Mouse (Mus musculus): ENCODE measurements around the gene Olfr1269. TPM values are rescaled to one million over a fixed set of nuclear protein-coding genes. Genes with fewer than 3 reads are reported as not detected.

The Olfr1269 gene
- total RNA-seq (2023), result not detected

DNA sequence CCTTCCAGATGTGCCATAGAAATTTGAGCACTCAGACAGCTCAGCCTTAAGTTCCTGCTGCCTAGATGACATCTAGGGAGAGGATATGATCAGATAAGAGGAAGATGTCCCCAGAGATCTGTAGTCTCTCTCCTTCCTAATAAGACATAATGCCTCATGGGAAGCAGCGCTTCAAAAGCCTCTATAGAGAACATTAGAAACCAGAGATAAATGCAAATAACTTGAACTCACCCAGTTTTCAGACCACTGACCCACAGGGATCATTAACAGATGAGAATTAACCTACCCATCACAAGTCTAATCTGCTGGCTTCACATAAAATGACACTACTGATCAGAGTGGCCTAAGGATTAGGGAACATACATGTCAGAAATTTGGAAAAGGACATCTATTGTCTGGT is at the start of gene Olfr1269:
TSS of gene Olfr1269 (minus strand) at position 101 of the 400 bp plus-strand sequence.

GRCm38 (mm10) chr2:90152991-90153390 is 31.8 kb upstream of the Olfr1269 start, which contains the start of gene Olfr1270:
Olfr1270 (minus strand) TSS chr2:90153091.

DNA sequence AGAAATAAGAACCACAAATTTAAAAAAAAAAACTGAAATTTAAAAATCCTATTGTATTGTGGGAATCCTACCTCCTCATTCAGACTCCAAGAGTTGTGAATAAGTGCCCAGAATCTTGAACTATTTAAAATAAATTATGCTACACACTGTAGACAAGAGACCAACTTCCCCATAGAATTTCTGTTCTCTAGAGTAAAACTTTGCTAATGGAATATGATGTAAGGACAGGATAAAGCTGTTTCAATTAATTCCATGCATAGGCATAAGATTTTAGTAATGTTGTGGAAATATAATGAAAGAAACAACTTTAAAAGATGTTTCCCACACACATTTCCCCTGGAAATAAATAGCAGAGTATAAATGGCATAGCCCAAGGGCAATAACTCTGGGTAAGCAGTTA is 21.0 kb upstream of the Olfr1269 start, which contains the start of gene Olfr32:
TSS of gene Olfr32 (minus strand) at position 101 of the 400 bp plus-strand sequence.

Other genes with a start within 250 kb of the Olfr1269 start
- gene Olfr1257, start 243.0 kb downstream of the Olfr1269 start, total RNA-seq (2023), result not detected
- not detected for gene Olfr1258, start 194.1 kb downstream of the Olfr1269 start, total RNA-seq (2023)
- not detected for gene Olfr1259, start 172.7 kb downstream of the Olfr1269 start, total RNA-seq (2023)
- not detected for gene Olfr1260, start 147.1 kb downstream of the Olfr1269 start, total RNA-seq (2023)
- gene Olfr1261, start 130.2 kb downstream of the Olfr1269 start, total RNA-seq (2023), result not detected
- gene Olfr1262, start 121.3 kb downstream of the Olfr1269 start, total RNA-seq (2023), result not detected
- not detected for gene Olfr1263, start 109.3 kb downstream of the Olfr1269 start, total RNA-seq (2023)
- not detected for gene Olfr1264, start 95.8 kb downstream of the Olfr1269 start, total RNA-seq (2023)
- gene Olfr1265, start 86.1 kb downstream of the Olfr1269 start, total RNA-seq (2023), result not detected
- gene Olfr140, start 57.8 kb downstream of the Olfr1269 start, total RNA-seq (2023), result not detected
- gene Olfr32, start 20.9 kb upstream of the Olfr1269 start, total RNA-seq (2023), result not detected
- not detected for gene Olfr1270, start 31.7 kb upstream of the Olfr1269 start, total RNA-seq (2023)
- under 1 TPM; 0.30 to 0.50 TPM for gene Olfr1506, start 103.1 kb upstream of the Olfr1269 start, total RNA-seq (2023)
- not detected for gene Olfr142, start 136.2 kb upstream of the Olfr1269 start, total RNA-seq (2023)
- not detected for gene Olfr1271, start 149.6 kb upstream of the Olfr1269 start, total RNA-seq (2023)
- gene Olfr1272, start 171.4 kb upstream of the Olfr1269 start, total RNA-seq (2023), result not detected
- gene Gm13769, start 200.8 kb upstream of the Olfr1269 start, total RNA-seq (2023), result not detected

Measured in T-cell, adult 66 days (primary cell).